Mouse (Mus musculus) heart, adult 2 months (tissue): ENCODE data around the gene Usp19. TPM values are rescaled to one million over a fixed set of nuclear protein-coding genes. Genes with fewer than 3 reads are reported as not detected.

ENCODE experiments used
- DNase-seq, 2 experiments: peaks; one replicate each; pipeline ENCODE4 v3.0.0; 2021
- H3K27ac ChIP-seq: fragments of 200-600 bp; 2 replicates; pipeline ENCODE4 v1.8.1; 2022
- H3K27me3 ChIP-seq: fragments of 200-500 bp; 2 replicates; pipeline ENCODE4 v1.6.1; 2012; ENCODE audit warnings: mild to moderate bottlenecking, low read length, inconsistent platforms, mixed read lengths; ENCODE audit not compliant: control insufficient read depth, insufficient read depth
- H3K36me3 ChIP-seq: fragments of 200-500 bp; 2 replicates; pipeline ENCODE4 v1.6.1; 2012; ENCODE audit warnings: low read length, inconsistent platforms; ENCODE audit not compliant: control insufficient read depth, insufficient read depth
- H3K4me1 ChIP-seq: fragments of 200-500 bp; 2 replicates; pipeline ENCODE4 v1.6.1; 2011; ENCODE audit warnings: low read length; ENCODE audit not compliant: control insufficient read depth, insufficient read depth
- H3K4me3 ChIP-seq: fragments of 200-600 bp; 2 replicates; pipeline ENCODE4 v1.8.1; 2022
- H3K79me2 ChIP-seq: fragments of 200-500 bp; replicated peaks from 2 replicates; pipeline ENCODE4 v1.6.1; 2012; ENCODE audit warnings: mild to moderate bottlenecking, inconsistent platforms, low read length, moderate library complexity, mixed read lengths; ENCODE audit not compliant: control insufficient read depth, insufficient read depth
- H3K9ac ChIP-seq: fragments of 200-500 bp; 2 replicates; pipeline ENCODE4 v1.6.1; 2012; ENCODE audit warnings: low read depth, mild to moderate bottlenecking, control low read depth, inconsistent platforms, low read length, mixed read lengths
- CTCF ChIP-seq: fragments of 200-600 bp; IDR thresholded peaks from 2 replicates; pipeline ENCODE4 v1.8.1; 2022; ENCODE audit warnings: antibody characterized with exemption, mild to moderate bottlenecking, moderate library complexity
- EP300 ChIP-seq: fragments of 200-500 bp; IDR thresholded peaks from 2 replicates; pipeline ENCODE4 v1.6.1; 2011; ENCODE audit warnings: low read depth, low read length, control low read depth; ENCODE audit not compliant: insufficient read depth
- POLR2A ChIP-seq: fragments of 200-500 bp; IDR thresholded peaks from 2 replicates; pipeline ENCODE4 v1.6.1; 2011; ENCODE audit warnings: mild to moderate bottlenecking, low read depth, low read length, control low read depth; ENCODE audit not compliant: insufficient read depth
- WGBS: fragments of 180-500 bp; shearing (Covaris S2); methylation state at CpG from one replicate; pipeline ENCODE4 v1.1.7; 2018; 5-methylcytosine and 5-hydroxymethylcytosine counted together
- intact Hi-C: fragments of 180-260 bp; cut with DNase I; formaldehyde crosslinking; loops from one replicate; pipeline ENCODE4 v1.15.1; 2025
- polyA plus RNA-seq: library from polyadenylated mRNA; depleted of rRNA; stranded (reverse); fragments of >200 nt; gene quantifications from 2 replicates; pipeline ENCODE4 v1.2.3, GENCODE M21; 2012
- total RNA-seq, 2 experiments: library from RNA; stranded (reverse); gene quantifications; 2 replicates each; pipeline ENCODE4 v1.2.3; 2021

Usp19 gene
- total and polyA plus RNA-seq, 3 experiments, result 83.2 to 110 (median 91.9) TPM

- intact Hi-C loops, result no loop called here
- no peak overlapping the region for H3K27ac ChIP-seq
- no peaks in the 10 kb centered on the region for H3K4me1 ChIP-seq
- H3K9ac ChIP-seq, result no peak overlapping the region
- H3K36me3 ChIP-seq, result no peaks in the 10 kb centered on the region
- no peak overlapping the region for H3K4me3 ChIP-seq
- no peak for TF ChIP-seq CTCF
- no peak for TF ChIP-seq EP300
- DNase-seq, result no peak
- H3K79me2 ChIP-seq, result no peaks in the 10 kb centered on the region
- no peaks in the 10 kb centered on the region for H3K27me3 ChIP-seq
- 62% methylated on average over 12 of the region's 12 CpGs for WGBS
These were observed 34.4 kb upstream of the Usp19 start for GRCm38 (mm10) chr9:108455747-108456571.

GRCm38 (mm10) chr9:108456953-108457352 is 33.4 kb upstream of the Usp19 start:
- WGBS, result 87% methylated on average over 10 of the region's 10 CpGs
- intact Hi-C loops, result no loop called here

GRCm38 (mm10) chr9:108459939-108460318 is 30.5 kb upstream of the Usp19 start:
- peak overlapping the region; percentile 97 for H3K27ac ChIP-seq
- intact Hi-C loops, result loop anchor here (2.0 kb wide), 1 partner anchor 19 kb away; the partner anchor contains the start of gene Lamb2
- no peaks in the 10 kb centered on the region for H3K27me3 ChIP-seq
- no peaks in the 10 kb centered on the region for H3K36me3 ChIP-seq
- peaks cover 13% of the 10 kb centered on the region for H3K4me1 ChIP-seq
- peak overlapping the region; percentile 97 for H3K4me3 ChIP-seq
- no peak overlapping the region for H3K9ac ChIP-seq
- 43% methylated on average over 1 of the region's 1 CpGs for WGBS
- TF ChIP-seq POLR2A (no peak), EP300 (no peak), CTCF (no peak)
- H3K79me2 ChIP-seq, result peaks cover 2% of the 10 kb centered on the region
- no peak for DNase-seq

More at GRCm38 (mm10) chr9:108456953-108457352, 33.4 kb upstream of the Usp19 start:
- TF ChIP-seq CTCF (no peak), EP300 (no peak), POLR2A (no peak)
- Histone ChIP-seq H3K9ac (no peak overlapping the region), H3K4me3 (no peak overlapping the region), H3K27ac (no peak overlapping the region), H3K27me3 (no peaks in the 10 kb centered on the region), H3K4me1 (peaks cover 6% of the 10 kb centered on the region), H3K79me2 (no peaks in the 10 kb centered on the region), H3K36me3 (no peaks in the 10 kb centered on the region)
- no peak for DNase-seq

- peaks cover 2% of the 10 kb centered on the region for H3K79me2 ChIP-seq
- TF ChIP-seq EP300 (0 out of 2 replicates have a peak, but pooled peaks have one; percentile 23), POLR2A (peak; percentile 44), CTCF (no peak)
- H3K36me3 ChIP-seq, result no peaks in the 10 kb centered on the region
- peaks cover 13% of the 10 kb centered on the region for H3K4me1 ChIP-seq
- intact Hi-C loops, result loop anchor here (2.0 kb wide), 1 partner anchor 18 kb away; the partner anchor contains the start of gene Lamb2
- peak within 1 kb of the TSS; percentile 97 for H3K27ac ChIP-seq
- under 1% methylated on average over 52 of the region's 52 CpGs for WGBS
- peak within 1 kb of the TSS; percentile 96 for H3K9ac ChIP-seq
- DNase-seq, result peak; percentile 88 to 91
- H3K4me3 ChIP-seq, result peak within 1 kb of the TSS; percentile 97
- no peaks in the 10 kb centered on the region for H3K27me3 ChIP-seq
These were observed 29.9 kb upstream of the Usp19 start, which contains the start of gene Ccdc71 for GRCm38 (mm10) chr9:108460319-108461178. TSS of gene Ccdc71 (plus strand) at chr9:108460527.

GRCm38 (mm10) chr9:108461181-108461631 is 29.2 kb upstream of the Usp19 start, which contains the start of gene Klhdc8b:
TSS of gene Klhdc8b (minus strand) at chr9:108461581.
- Histone ChIP-seq H3K27ac (peak within 1 kb of the TSS; percentile 97), H3K9ac (peak within 1 kb of the TSS; percentile 96), H3K36me3 (no peaks in the 10 kb centered on the region), H3K4me1 (peaks cover 13% of the 10 kb centered on the region), H3K27me3 (no peaks in the 10 kb centered on the region), H3K79me2 (peaks cover 2% of the 10 kb centered on the region), H3K4me3 (peak within 1 kb of the TSS; percentile 97)
- no peak for TF ChIP-seq EP300
- TF ChIP-seq CTCF, result no peak
- no peak for TF ChIP-seq POLR2A
- peak in 1 of 2 experiments; percentile 34 for DNase-seq
- WGBS, result 18% methylated on average over 11 of the region's 11 CpGs
- intact Hi-C loops, result loop anchor here (2.0 kb wide), 1 partner anchor 18 kb away; the partner anchor contains the start of gene Lamb2
